Mouse (Mus musculus): Measurements from ENCODE around the gene Klhl29.

The Klhl29 gene

DNA sequence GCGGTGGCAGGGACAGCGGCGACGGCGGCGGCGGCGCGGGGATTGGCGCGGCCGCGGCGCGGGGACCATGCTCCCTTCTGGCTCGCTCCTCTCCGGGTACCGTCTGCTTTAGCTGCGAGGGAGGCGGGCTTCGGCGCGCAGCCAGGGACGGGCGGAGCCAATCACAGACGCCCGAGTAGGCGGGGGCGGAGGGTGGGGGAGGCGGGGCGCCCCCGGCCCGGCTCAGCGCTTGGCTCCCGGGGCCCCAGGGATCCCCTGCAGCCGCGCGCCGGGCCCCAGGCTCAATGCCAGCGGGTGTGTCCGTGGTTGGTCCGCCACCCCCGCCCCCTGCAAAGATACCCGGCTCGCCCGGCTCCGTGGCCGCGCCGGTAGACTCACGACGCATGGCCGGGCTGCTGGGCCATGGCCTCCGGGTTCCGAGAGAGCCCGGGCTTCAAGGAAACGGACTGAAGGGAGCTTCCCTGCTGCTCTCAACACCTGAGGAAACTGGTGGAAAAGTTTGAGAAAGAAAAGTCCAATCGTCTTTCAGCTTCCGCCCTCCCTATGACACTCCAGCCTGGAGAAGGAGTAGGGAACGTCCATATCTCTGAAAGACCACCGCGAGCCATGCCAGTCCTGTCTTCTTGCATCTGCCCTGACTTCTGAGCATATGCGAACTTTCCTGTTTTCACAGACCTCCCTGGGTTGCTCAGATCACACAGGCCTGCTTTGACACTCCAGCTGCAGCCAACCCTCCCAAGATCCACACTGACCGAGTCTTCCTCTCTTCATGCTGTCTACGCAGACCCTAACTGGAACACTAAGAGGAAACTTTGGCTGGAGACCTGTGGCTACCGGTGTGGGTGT is at the start of gene Klhl29:
Gene Klhl29, minus strand, starts transcription at position 67 of the 846 bp plus-strand sequence.
- DNase-seq = peak; percentile 92

GRCm38 (mm10) chr12:5425276-5425675 is 49.8 kb upstream of the Klhl29 start:
- no peak for DNase-seq

- no peak for DNase-seq
Measured at GRCm38 (mm10) chr12:5415806-5416205, 40.3 kb upstream of the Klhl29 start.

DNA sequence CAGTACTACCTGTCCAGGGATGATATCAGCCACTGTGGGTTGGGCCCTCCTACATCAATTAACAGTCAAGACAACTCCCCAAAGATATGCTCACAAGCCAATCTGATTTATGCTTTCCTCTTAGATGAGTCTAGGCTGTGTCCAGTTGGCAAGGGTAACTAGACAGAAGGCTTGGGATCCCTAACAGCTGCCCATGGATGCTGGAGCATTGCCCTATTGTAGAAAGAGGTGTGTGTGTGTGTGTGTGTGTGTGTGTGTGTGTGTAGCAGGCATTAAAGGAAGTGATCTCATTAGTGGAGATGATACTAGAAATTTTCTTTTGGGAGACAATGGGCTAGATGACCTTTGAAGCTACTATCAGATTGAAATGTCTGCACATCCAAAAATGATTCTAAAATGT is 38.5 kb upstream of the Klhl29 start:
- no peak for DNase-seq

DNA sequence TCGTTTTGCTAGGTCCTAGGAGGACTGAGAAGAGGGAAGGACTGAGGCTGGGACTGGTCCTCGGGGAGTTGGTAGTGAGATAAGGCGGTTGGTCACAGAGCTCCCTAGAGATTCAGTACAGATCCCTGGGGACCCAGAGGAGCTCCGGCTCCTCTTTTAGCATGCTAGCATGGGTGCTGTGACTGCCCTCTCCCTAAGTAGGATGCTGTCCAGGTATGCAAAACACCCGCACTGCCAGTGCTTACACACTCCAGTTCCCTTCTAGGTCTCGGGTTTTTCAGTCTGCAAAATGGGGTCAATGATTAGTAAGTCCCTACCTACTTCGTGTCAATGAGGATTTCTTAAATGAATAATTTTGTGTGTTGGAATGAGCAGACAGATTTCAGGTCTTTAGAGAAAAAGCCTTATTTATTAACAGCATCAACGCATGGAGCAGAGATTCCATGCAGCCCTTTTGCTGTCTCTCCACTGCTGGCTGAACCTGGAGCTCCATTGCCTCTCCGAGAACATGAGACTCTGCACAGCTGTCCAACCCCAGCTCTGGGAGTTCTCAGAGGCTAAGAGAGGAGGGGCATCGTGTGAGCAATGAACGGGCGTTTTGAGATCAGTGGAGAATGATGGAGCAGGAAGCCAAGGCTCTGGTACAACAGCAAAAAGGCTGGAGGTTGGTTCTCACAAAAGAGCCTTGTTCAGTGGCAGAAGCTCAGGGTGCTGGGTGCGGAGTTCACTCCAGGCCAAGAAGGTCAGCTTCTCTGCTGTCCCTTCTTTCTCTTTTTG is 36.5 kb upstream of the Klhl29 start:
- no peak for DNase-seq

- DNase-seq = no peak
Measured at GRCm38 (mm10) chr12:5411346-5411745, 35.9 kb upstream of the Klhl29 start.

GRCm38 (mm10) chr12:5410391-5411115 is 35.1 kb upstream of the Klhl29 start:
- peak; percentile 93 for DNase-seq

DNA sequence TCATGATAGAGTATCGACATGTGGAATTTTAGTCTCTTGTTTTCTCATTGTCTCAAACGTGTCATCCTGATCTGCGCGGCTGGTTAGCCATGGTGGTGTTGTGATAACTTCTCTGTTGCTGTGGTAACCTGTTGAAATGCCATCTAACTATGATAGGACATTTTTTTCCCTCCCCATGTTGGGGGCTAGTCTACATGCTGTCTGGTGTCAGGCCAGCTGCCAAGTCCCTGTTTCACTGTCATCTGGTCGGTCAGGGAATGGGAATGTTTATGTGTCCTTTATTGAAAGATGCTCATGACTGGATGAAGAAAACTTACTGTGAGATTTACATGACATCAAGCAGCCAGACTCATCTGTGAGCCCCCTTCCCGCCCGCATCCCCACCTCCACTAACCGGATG is 31.7 kb upstream of the Klhl29 start:
- no peak for DNase-seq

DNA sequence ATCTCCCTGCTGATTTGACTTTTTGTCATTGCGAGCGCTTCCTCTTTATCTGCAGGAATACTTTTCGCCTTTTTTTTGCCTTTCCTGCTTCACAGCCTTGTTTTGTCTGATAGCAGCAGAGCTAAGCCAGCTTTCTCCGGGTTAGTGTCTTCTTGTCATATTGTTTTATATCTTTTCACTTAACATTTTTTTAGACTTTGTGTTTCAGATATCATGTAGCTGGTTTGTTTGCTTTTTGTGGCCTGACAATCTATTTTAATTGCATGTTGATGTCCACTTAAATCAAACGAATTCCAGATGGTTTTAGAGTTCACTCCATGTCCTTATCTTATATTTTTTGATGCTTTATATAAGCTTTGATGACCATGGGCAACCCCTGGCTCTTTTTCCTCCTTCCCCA is 21.9 kb upstream of the Klhl29 start:
- DNase-seq = no peak

DNA sequence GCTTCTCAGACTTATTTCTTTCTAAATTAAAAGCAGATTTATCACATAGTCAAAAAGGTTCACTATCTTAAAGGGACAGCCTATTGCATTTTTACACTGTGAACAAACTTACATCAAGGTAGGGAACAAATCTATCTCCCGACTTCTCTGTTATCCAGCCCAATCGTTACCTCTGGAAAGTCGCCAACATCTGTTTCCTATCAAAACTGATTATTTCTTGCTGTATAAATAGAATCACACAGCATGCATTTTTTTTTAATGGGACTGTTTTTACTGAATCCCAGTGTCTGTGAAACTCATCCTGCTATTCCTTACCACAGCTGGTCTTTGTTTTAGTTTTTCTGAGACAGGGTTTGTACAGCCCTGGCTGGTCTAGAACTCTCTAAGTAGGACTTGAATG is 19.7 kb upstream of the Klhl29 start:
- DNase-seq = no peak

- DNase-seq = no peak
Measured at GRCm38 (mm10) chr12:5387112-5387511, 11.6 kb upstream of the Klhl29 start.

- DNase-seq = no peak
Measured at GRCm38 (mm10) chr12:5386688-5387087, 11.2 kb upstream of the Klhl29 start.

GRCm38 (mm10) chr12:5381694-5382093 is 6.2 kb upstream of the Klhl29 start:
- DNase-seq = no peak

GRCm38 (mm10) chr12:5374684-5375615 is 532 bp downstream of the Klhl29 start:
- peak; percentile 72 for DNase-seq

GRCm38 (mm10) chr12:5374196-5374683 is 1.2 kb downstream of the Klhl29 start:
- DNase-seq = peak; percentile 55

- peak; percentile 70 for DNase-seq
Measured at GRCm38 (mm10) chr12:5373641-5374195, 1.8 kb downstream of the Klhl29 start.

DNA sequence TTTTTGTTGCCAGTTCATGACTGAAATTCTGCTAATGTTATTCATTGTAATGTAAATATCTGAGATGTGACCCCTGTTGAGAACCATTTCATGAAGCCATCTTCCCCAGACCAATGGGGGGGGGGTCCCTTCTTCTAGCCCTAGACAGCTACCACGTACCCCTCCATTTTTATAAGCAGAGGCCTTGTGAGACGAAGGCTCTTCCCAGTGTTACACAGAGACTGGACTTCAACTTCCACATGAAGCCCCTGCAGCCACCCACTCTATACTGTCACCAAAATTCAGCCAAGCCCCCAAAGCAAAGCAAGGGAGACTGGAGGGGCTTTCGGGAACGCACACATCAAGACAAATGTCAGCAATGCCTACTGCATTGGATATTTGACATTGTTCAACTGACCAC is 6.1 kb downstream of the Klhl29 start:
- DNase-seq = no peak

- no peak for DNase-seq
Measured at GRCm38 (mm10) chr12:5364836-5365235, 10.6 kb downstream of the Klhl29 start.

GRCm38 (mm10) chr12:5363961-5364634 is 11.4 kb downstream of the Klhl29 start:
- DNase-seq = no peak

DNA sequence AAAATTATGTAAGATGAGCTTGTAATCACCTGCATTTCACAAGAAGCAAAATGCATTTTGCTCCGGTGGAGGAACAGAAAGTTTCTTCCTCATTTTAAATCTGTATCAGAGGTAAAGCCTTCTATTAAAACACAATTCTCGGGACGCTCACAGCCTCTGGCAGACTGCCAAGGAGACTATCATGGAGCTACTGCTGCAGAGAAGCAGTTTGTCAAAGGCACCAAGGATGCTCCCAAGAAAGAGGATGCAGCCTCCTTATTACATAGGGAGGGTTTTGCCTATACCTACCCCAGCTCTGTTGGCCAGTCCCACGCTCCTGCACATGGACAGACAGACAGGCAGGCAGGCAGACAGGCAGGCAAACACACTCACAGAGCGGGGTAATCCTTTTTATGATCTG is 16.4 kb downstream of the Klhl29 start:
- peak; percentile 53 for DNase-seq

- no peak for DNase-seq
Measured at GRCm38 (mm10) chr12:5358497-5358896, 17.0 kb downstream of the Klhl29 start.

Data from retina, postnatal 1 day (tissue).